Mouse (Mus musculus): ENCODE data around the gene Ulk4. TPM values are rescaled to one million over a fixed set of nuclear protein-coding genes. Genes with fewer than 3 reads are reported as not detected.

The Ulk4 gene
- total RNA-seq, 1 experiment from 2014 or later, result 2.7 TPM

DNA sequence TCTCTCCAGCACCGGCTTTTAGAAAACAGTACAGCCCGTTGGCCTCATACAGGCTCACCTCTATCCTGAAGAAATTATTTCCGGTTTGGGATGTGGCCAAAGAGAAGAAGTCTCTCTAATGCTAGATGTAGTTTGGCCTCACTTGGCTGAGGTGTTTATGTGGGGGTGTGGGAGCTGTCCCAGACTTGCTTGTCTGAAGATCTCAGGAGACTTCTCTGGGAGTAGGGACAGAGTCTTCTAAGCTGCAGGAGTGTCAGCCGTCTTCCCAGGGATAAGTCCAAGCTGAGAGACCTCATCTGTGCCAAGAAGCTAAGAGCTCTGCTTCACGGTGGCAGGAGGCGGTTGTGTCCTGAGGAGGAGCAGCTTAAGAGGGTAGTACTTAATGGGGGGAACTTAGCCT, 26.1 kb upstream of the Ulk4 start:
- no peak for ATAC-seq (replicated peaks in 1 of 2; ENCODE audit: insufficient read depth in 1 of 2, low FRiP score in 2 of 2, low TSS enrichment in 1 of 2, low read depth in 1 of 2, poor library complexity in 2 of 2, severe bottlenecking in 2 of 2)

DNA sequence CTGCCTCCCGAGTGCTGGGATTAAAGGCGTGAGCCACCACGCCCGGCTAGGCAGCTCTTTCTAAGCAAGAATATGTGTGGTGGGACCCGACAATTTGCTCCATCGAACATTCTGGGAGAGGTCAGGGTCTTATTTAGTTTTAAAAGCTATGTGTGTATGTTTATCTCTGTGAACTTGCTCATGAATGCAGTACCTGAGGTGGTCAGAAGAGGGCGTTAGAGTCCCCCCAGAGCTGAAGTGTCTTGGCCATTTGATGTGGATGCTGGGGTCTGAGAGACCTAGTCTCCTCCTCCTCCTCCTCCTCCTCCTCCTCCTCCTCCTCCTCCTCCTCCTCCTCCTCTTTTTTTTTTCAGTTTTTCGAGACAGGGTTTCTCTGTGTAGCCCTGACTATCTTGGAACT, 25.5 kb upstream of the Ulk4 start:
- no peak for ATAC-seq (replicated peaks in 1 of 2; ENCODE audit: insufficient read depth in 1 of 2, low FRiP score in 2 of 2, low TSS enrichment in 1 of 2, low read depth in 1 of 2, poor library complexity in 2 of 2, severe bottlenecking in 2 of 2)

GRCm38 (mm10) chr9:121301041-121301920, 24.3 kb upstream of the Ulk4 start:
- ATAC-seq (replicated peaks in 1 of 2; ENCODE audit: insufficient read depth in 1 of 2, low FRiP score in 2 of 2, low TSS enrichment in 1 of 2, low read depth in 1 of 2, poor library complexity in 2 of 2, severe bottlenecking in 2 of 2), result peak; percentile 51 to 57

GRCm38 (mm10) chr9:121299976-121300570, 23.1 kb upstream of the Ulk4 start:
- no peak for ATAC-seq (replicated peaks in 1 of 2; ENCODE audit: insufficient read depth in 1 of 2, low FRiP score in 2 of 2, low TSS enrichment in 1 of 2, low read depth in 1 of 2, poor library complexity in 2 of 2, severe bottlenecking in 2 of 2)

DNA sequence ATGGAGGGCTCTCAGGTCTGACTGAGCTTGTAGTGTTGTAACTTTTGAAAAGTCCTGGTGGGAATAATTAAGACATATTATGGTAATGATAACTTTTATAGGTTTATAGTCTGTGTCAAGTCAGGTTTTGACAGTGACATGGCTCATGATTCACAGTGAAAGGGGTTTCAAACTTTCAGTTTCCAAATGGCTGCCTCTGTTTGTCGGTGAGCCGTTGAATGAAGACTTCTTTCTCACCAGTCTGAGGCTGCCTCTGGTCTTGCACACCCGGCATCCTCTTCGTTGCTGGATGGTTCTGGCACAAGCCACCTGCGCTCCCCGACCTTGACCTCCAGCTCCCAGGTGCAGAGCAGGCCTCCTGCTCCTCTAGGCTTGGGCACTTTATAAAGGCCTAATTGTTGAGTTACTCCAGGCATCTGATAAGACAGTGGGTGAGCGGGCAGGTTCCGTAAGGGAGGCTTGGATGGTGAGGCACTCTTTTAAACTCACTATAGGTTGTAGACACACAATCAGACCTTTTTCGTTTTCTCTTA, 22.3 kb upstream of the Ulk4 start:
- ATAC-seq (replicated peaks in 1 of 2; ENCODE audit: insufficient read depth in 1 of 2, low FRiP score in 2 of 2, low TSS enrichment in 1 of 2, low read depth in 1 of 2, poor library complexity in 2 of 2, severe bottlenecking in 2 of 2), result no peak

GRCm38 (mm10) chr9:121298411-121299091, 21.6 kb upstream of the Ulk4 start:
- ATAC-seq (replicated peaks in 1 of 2; ENCODE audit: insufficient read depth in 1 of 2, low FRiP score in 2 of 2, low TSS enrichment in 1 of 2, low read depth in 1 of 2, poor library complexity in 2 of 2, severe bottlenecking in 2 of 2), result peak in 1 of 2 experiments; percentile 20; a peak in 2 of 4 replicates

- ATAC-seq (replicated peaks in 1 of 2; ENCODE audit: insufficient read depth in 1 of 2, low FRiP score in 2 of 2, low TSS enrichment in 1 of 2, low read depth in 1 of 2, poor library complexity in 2 of 2, severe bottlenecking in 2 of 2), result no peak
Observed at GRCm38 (mm10) chr9:121298065-121298398, 21.0 kb upstream of the Ulk4 start.

DNA sequence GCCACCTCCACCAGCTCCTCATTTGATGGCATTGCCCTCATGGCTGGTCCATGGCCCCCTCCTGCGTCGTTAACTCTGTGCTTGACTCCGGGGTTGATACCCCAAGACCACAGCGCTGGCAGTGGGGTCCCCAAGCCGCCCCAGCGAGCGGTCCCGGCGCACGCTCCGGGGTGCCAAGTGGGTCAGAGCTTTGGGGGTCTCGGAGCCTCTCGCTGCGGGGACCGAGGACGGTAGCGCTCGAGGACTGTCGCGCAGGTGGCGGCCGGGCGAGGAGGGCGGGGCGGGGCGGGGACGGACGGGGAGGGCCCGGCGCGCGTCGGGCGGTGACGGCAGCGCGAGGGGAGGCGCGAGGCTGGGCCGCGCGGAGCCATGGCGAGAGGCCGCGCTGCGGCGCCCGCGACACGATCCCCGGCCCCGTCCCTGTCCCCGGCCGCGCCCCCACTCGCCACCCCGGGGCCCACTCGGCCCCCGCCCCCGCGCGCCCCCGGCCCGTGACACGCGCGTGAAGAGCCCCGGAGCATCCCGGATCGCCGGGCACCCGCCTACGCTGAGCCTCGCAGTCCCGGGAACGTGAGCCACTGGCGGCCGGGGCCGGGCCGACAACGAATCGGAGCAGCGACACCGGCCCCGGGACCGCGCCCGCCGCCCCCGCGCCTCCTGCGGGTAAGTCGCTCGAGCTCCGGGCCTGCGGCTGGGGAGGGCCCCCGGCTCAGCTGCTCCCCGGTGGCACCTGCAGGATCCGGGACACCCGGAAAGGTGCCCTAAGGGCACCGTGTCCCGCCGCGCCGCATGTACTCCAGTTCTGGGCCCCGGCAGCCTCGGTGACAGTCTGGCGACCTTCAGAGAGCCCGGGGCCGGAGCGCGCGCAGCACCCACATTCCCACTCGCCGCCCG, 20.4 kb upstream of the Ulk4 start, which contains the start of gene Trak1:
TSS of gene Trak1 (plus strand) at position 332 of the 894 bp plus-strand sequence.
- ATAC-seq (replicated peaks in 1 of 2; ENCODE audit: insufficient read depth in 1 of 2, low FRiP score in 2 of 2, low TSS enrichment in 1 of 2, low read depth in 1 of 2, poor library complexity in 2 of 2, severe bottlenecking in 2 of 2), result peak in 1 of 2 experiments; percentile 44; a peak in 3 of 4 replicates

DNA sequence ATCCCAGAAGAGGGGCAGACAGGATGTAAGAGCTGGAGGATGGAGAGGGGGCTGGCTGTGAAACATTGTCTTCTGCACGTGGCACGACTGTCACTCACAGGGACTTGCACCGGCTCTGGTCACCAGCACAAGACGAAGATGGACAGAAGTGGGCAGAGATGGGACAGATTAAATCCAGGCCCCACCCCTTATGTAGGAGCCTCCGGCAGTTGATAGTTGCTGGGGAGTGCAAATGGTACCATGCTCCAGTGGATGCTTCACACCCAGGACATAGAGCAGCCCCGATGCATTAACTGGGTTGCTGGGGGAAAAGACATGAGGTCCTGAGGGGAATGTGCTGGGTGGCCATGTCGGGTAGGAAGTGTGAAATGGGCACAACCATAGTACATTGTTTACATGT, 18.2 kb upstream of the Ulk4 start:
- no peak for ATAC-seq (replicated peaks in 1 of 2; ENCODE audit: insufficient read depth in 1 of 2, low FRiP score in 2 of 2, low TSS enrichment in 1 of 2, low read depth in 1 of 2, poor library complexity in 2 of 2, severe bottlenecking in 2 of 2)

DNA sequence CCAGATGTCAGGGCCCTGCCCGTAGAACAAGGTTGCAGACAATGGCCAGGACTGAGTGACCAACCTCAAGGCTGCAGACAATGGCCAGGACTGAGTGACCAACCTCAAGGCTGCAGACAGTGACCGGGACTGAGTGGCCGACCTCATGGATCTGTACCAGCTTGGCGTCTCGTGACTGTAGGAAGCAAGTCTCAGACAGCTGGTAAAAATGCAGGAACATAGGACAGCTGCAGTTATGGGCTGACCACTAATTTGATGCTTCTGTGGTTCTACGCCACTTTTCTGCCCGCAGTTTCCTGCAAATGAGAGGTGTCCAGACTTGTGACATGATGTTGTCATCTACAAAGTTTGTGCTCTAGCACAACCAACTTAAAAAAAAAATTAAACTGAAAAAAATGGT, 16.2 kb upstream of the Ulk4 start:
- ATAC-seq (replicated peaks in 1 of 2; ENCODE audit: insufficient read depth in 1 of 2, low FRiP score in 2 of 2, low TSS enrichment in 1 of 2, low read depth in 1 of 2, poor library complexity in 2 of 2, severe bottlenecking in 2 of 2), result no peak

GRCm38 (mm10) chr9:121291275-121291674, 14.3 kb upstream of the Ulk4 start:
- ATAC-seq (replicated peaks in 1 of 2; ENCODE audit: insufficient read depth in 1 of 2, low FRiP score in 2 of 2, low TSS enrichment in 1 of 2, low read depth in 1 of 2, poor library complexity in 2 of 2, severe bottlenecking in 2 of 2), result no peak

DNA sequence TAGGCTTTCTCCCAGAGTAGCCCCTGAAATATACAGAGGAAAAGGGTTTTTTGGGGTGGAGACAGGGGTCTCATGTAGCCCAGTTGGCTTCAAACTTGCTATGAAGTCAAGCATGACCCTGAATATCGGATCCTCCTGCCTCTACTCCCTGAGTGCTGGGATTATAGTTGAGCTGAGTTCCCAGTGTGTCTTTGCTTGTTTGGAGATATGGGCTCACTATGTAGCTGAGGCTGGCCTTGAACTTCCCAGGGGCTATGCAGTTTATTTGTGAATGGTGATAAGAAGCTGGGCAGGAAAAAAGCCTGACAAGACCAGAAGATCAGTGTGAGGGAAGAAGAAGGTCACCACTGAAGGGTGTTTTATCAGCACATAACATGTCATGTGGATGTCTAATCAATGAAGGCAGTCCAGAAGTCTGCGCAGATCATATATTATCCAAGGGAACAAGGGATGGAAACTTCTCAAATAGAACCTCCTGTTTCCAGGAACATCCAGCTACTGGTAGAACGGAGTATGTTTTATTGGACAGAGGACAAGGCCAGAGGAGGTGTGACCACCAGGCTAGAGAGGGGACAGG, 9.4 kb upstream of the Ulk4 start:
- ATAC-seq (replicated peaks in 1 of 2; ENCODE audit: insufficient read depth in 1 of 2, low FRiP score in 2 of 2, low TSS enrichment in 1 of 2, low read depth in 1 of 2, poor library complexity in 2 of 2, severe bottlenecking in 2 of 2), result peak in 1 of 2 experiments; percentile 16; a peak in 1 of 4 replicates

DNA sequence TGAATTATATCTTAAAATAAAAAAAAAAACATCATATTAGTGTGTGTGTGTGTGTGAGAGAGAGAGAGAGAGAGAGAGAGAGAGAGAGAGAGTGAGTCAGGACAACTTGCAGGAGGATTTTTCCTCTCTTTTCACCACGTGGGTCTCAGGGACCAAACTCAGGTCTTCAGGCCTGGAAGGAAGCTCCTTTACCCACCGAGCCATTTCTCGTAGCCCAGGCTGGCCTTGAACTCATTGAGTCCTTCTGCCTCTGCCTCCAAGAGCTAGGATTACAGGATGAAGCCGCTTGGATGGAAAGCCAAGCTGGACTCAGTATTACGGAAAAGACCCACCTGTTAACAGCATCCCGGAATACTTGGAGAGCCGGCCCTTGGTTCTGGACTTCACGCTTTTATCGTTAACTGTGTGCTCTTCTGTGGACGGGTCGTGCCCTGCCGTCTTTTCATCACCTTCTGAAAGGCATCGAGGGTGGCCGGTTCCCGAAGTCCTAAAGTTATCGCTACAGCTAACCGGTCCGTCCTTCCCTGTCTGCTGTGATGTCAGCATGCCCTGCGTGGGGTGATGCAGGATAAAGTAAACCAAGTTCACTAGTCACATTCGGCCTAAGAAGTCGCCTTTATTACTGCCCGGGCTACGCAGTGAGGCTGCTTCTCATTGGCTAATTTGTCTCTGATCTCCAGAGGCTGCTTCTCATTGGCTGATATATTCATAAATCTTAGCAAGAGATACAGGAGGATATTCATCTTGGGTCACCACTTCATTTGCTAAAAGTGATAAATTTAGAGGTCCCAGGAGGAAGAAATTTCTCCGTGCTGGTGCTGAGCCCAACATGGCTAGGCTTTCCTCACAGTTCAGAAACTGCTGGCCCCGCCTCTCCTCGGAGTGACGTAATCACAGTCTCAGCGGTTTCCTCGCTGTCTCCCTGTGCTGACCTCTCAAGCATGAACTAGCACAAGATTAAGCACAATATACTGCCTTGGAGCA, 8.6 kb upstream of the Ulk4 start:
- peak; percentile 88 to 93 for ATAC-seq (replicated peaks in 1 of 2; ENCODE audit: insufficient read depth in 1 of 2, low FRiP score in 2 of 2, low TSS enrichment in 1 of 2, low read depth in 1 of 2, poor library complexity in 2 of 2, severe bottlenecking in 2 of 2)

DNA sequence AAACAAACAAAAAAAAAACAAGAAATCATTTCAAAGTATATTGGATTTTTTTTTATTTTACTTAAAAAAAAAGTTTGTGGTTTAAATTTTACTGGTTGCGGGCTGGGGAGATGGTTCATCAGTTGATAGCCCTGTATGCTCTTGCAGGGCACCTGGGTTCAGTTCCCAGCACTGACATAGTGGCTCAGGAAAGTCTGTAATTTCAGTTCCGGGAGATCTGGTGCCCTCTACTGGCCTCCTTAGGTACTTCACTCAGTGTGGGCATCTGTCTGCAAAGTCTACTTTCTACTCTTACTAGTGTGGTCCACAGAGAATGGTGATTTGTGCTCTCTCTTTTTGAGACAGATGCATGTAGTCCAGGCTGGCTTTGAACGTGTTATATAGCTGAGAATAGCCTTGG, 7.4 kb upstream of the Ulk4 start:
- peak in 1 of 2 experiments; percentile 58; a peak in 1 of 4 replicates for ATAC-seq (replicated peaks in 1 of 2; ENCODE audit: insufficient read depth in 1 of 2, low FRiP score in 2 of 2, low TSS enrichment in 1 of 2, low read depth in 1 of 2, poor library complexity in 2 of 2, severe bottlenecking in 2 of 2)

- no peak for ATAC-seq (replicated peaks in 1 of 2; ENCODE audit: insufficient read depth in 1 of 2, low FRiP score in 2 of 2, low TSS enrichment in 1 of 2, low read depth in 1 of 2, poor library complexity in 2 of 2, severe bottlenecking in 2 of 2)
Observed at GRCm38 (mm10) chr9:121283620-121284185, 6.7 kb upstream of the Ulk4 start.
